Mouse (Mus musculus) small intestine, adult 2 months (tissue): ENCODE measurements at regions not wholly inside any gene's neighbourhood (a gene's known extent, or its start where the extent isn't known, plus 50 kb on each side); places are given as distances from the start of the nearest gene placed in this dataset.

Experiments used
- CTCF ChIP-seq: fragments of 200-500 bp; IDR thresholded peaks from 2 replicates; pipeline ENCODE4 v1.5.1; 2012; ENCODE audit warnings: low read depth, mild to moderate bottlenecking, control low read depth, inconsistent platforms, low read length, moderate library complexity, mixed read lengths; ENCODE audit not compliant: insufficient replicate concordance, insufficient read length; ENCODE audit errors: extremely low read depth
- POLR2A ChIP-seq: fragments of 200-500 bp; IDR thresholded peaks from 2 replicates; pipeline ENCODE4 v1.6.1; 2012; ENCODE audit warnings: low read depth, mild to moderate bottlenecking, control low read depth, inconsistent platforms, low read length, moderate library complexity

- TF ChIP-seq POLR2A (no peak), CTCF (no peak)
Measured at GRCm38 (mm10) chr15:93000121-93000520, 274.9 kb downstream of the Gxylt1 start.
